Mouse (Mus musculus) heart, embryonic 14.5 days (tissue): Measurements from ENCODE around the gene Hp1bp3. TPM values are rescaled to one million over a fixed set of nuclear protein-coding genes. Genes with fewer than 3 reads are reported as not detected.

Source experiments
- ATAC-seq: fragments of 200-750 bp; cut with Nextera tagmentation; 2 replicates; pipeline ENCODE4 v1.8.0; 2017; ENCODE audit warnings: low read depth, moderate TSS enrichment; ENCODE audit not compliant: insufficient number of reproducible peaks, insufficient read depth, low FRiP score
- H3K27ac ChIP-seq, 2 experiments: fragments of 200-500 bp in 1 of 2; fragments of 300-500 bp in 1 of 2; sonication (generic) in 1 of 2; replicated peaks in 1 of 2; 2 replicates each; pipeline ENCODE4 v1.5.1; 2012 to 2014; ENCODE audit warnings: low read depth in 2 of 2, low read length in 2 of 2, control low read depth in 1 of 2, mild to moderate bottlenecking in 1 of 2, mixed read lengths in 1 of 2; ENCODE audit not compliant: control insufficient read depth in 1 of 2, insufficient read depth in 1 of 2
- H3K27me3 ChIP-seq: fragments of 300-500 bp; sonication (generic); 2 replicates; pipeline ENCODE4 v1.6.1; 2014; ENCODE audit warnings: mild to moderate bottlenecking, low read length, control low read depth; ENCODE audit not compliant: control insufficient read depth, insufficient read depth
- H3K36me3 ChIP-seq: fragments of 300-500 bp; sonication (generic); 2 replicates; pipeline ENCODE4 v1.6.1; 2014; ENCODE audit warnings: mild to moderate bottlenecking, control low read depth, low read length, mixed read lengths; ENCODE audit not compliant: control insufficient read depth, insufficient read depth
- H3K4me1 ChIP-seq, 2 experiments: fragments of 200-500 bp in 1 of 2; fragments of 300-500 bp in 1 of 2; sonication (generic) in 1 of 2; 2 replicates each; pipeline ENCODE4 v1.6.1; 2012 to 2014; ENCODE audit warnings: low read length in 2 of 2, control low read depth in 1 of 2, mixed read lengths in 1 of 2; ENCODE audit not compliant: control insufficient read depth in 2 of 2, insufficient read depth in 2 of 2
- H3K4me2 ChIP-seq: fragments of 300-500 bp; sonication (generic); 2 replicates; pipeline ENCODE4 v1.6.1; 2014; ENCODE audit warnings: mild to moderate bottlenecking, low read length
- H3K4me3 ChIP-seq, 2 experiments: fragments of 200-500 bp in 1 of 2; fragments of 300-500 bp in 1 of 2; sonication (generic) in 1 of 2; 2 replicates each; pipeline ENCODE4 v1.5.1; 2012 to 2014; ENCODE audit warnings: low read length in 2 of 2, mild to moderate bottlenecking in 2 of 2, control low read depth in 1 of 2, low read depth in 1 of 2, moderate library complexity in 1 of 2; ENCODE audit not compliant: control insufficient read depth in 1 of 2, insufficient read depth in 1 of 2
- H3K9ac ChIP-seq: fragments of 300-500 bp; sonication (generic); 2 replicates; pipeline ENCODE4 v1.6.1; 2014; ENCODE audit warnings: mild to moderate bottlenecking, low read length
- H3K9me3 ChIP-seq: fragments of 300-500 bp; sonication (generic); 2 replicates; pipeline ENCODE4 v1.6.1; 2016; ENCODE audit warnings: low read length, control low read depth; ENCODE audit not compliant: control insufficient read depth
- WGBS: fragments of 180-500 bp; shearing (Covaris S2); extraction: QIAGEN DNeasy Blood & Tissue Kit; methylation state at CpG from one replicate; pipeline ENCODE4 v1.1.7; 2014; 5-methylcytosine and 5-hydroxymethylcytosine counted together
- polyA plus RNA-seq: library from polyadenylated mRNA; unstranded; fragments of >200 nt; fragmentation: Nextera tagmentation; extraction: Ambion mirVana; gene quantifications from 2 replicates; pipeline ENCODE4 v1.2.1, GENCODE M21; 2014

The Hp1bp3 gene
- polyA plus RNA-seq, 1 experiment from 2014 or later, result 108 TPM

- Histone ChIP-seq H3K4me2 (peak overlapping the region; percentile 69), H3K4me3 (peak overlapping the region; percentile 81 to 100), H3K9me3 (no peaks in the 10 kb centered on the region), H3K27me3 (no peaks in the 10 kb centered on the region), H3K36me3 (peaks cover 7% of the 10 kb centered on the region; the same call in 1 of the 2 replicates), H3K27ac (peak overlapping the region; percentile 98 to 100), H3K9ac (peak overlapping the region; percentile 96), H3K4me1 (peaks cover 7 to 33% of the 10 kb centered on the region in 2 experiments)
- no peak for ATAC-seq
- 45% methylated on average over 13 of the region's 13 CpGs for WGBS
Measured at GRCm38 (mm10) chr4:138215671-138216199, 361 bp upstream of the Hp1bp3 start.

- peak; percentile 98 for ATAC-seq
- under 1% methylated on average over 58 of the region's 68 CpGs for WGBS
- H3K4me3 ChIP-seq, result peak overlapping the region; percentile 81 to 100
- no peaks in the 10 kb centered on the region for H3K27me3 ChIP-seq
- peaks cover 7 to 39% of the 10 kb centered on the region in 2 experiments for H3K4me1 ChIP-seq
- H3K27ac ChIP-seq, result peak overlapping the region; percentile 100
- peaks cover 8% of the 10 kb centered on the region for H3K36me3 ChIP-seq
- no peaks in the 10 kb centered on the region for H3K9me3 ChIP-seq
- H3K9ac ChIP-seq, result peak overlapping the region; percentile 96
- H3K4me2 ChIP-seq, result peak overlapping the region; percentile 69
Measured at GRCm38 (mm10) chr4:138216891-138217392, 846 bp downstream of the Hp1bp3 start.

GRCm38 (mm10) chr4:138217441-138217840, 1.3 kb downstream of the Hp1bp3 start:
- Histone ChIP-seq H3K9me3 (no peaks in the 10 kb centered on the region), H3K27ac (peak overlapping the region; percentile 65 to 94), H3K4me2 (peak overlapping the region; percentile 67), H3K4me1 (peaks cover 7 to 39% of the 10 kb centered on the region in 2 experiments), H3K36me3 (peaks cover 13% of the 10 kb centered on the region), H3K4me3 (peak overlapping the region; percentile 59 to 81), H3K27me3 (no peaks in the 10 kb centered on the region), H3K9ac (peak overlapping the region; percentile 96)
- peak; percentile 6; the same call in 1 of the 2 replicates for ATAC-seq
- WGBS, result 1% methylated on average over 35 of the region's 36 CpGs

- Histone ChIP-seq H3K36me3 (peaks cover 20% of the 10 kb centered on the region), H3K27me3 (no peaks in the 10 kb centered on the region), H3K4me3 (peak overlapping the region; percentile 59 to 81), H3K9me3 (no peaks in the 10 kb centered on the region), H3K27ac (peak overlapping the region in 1 of 2 experiments; percentile 94; a peak in 1 of 4 replicates), H3K4me1 (peaks cover 7 to 39% of the 10 kb centered on the region in 2 experiments), H3K4me2 (peak overlapping the region; percentile 67), H3K9ac (peak overlapping the region; percentile 96)
- WGBS, result 68% methylated on average over 11 of the region's 11 CpGs
- ATAC-seq, result no peak
Measured at GRCm38 (mm10) chr4:138217951-138218685, 2.0 kb downstream of the Hp1bp3 start.

GRCm38 (mm10) chr4:138219331-138219730, 3.2 kb downstream of the Hp1bp3 start:
- no peak for ATAC-seq
- Histone ChIP-seq H3K27me3 (no peaks in the 10 kb centered on the region), H3K4me3 (no peak overlapping the region), H3K27ac (no peak overlapping the region), H3K4me1 (peaks cover 7 to 39% of the 10 kb centered on the region in 2 experiments), H3K9ac (no peak overlapping the region), H3K36me3 (peaks cover 32% of the 10 kb centered on the region), H3K9me3 (no peaks in the 10 kb centered on the region), H3K4me2 (no peak overlapping the region)
- 91% methylated on average over 5 of the region's 5 CpGs for WGBS

GRCm38 (mm10) chr4:138220761-138221160, 4.7 kb downstream of the Hp1bp3 start:
- ATAC-seq, result no peak
- Histone ChIP-seq H3K9ac (no peak overlapping the region), H3K27ac (no peak overlapping the region), H3K4me2 (no peak overlapping the region), H3K27me3 (no peaks in the 10 kb centered on the region), H3K36me3 (peaks cover 46% of the 10 kb centered on the region), H3K9me3 (no peaks in the 10 kb centered on the region), H3K4me1 (peaks cover 4 to 35% of the 10 kb centered on the region in 2 experiments), H3K4me3 (no peak overlapping the region)
- 76% methylated on average over 7 of the region's 7 CpGs for WGBS

- Histone ChIP-seq H3K4me2 (no peak overlapping the region), H3K4me1 (peaks cover 3 to 34% of the 10 kb centered on the region in 2 experiments; a peak in 3 of 4 replicates), H3K36me3 (peaks cover 53% of the 10 kb centered on the region), H3K9me3 (no peaks in the 10 kb centered on the region), H3K27ac (no peak overlapping the region), H3K9ac (no peak overlapping the region), H3K27me3 (no peaks in the 10 kb centered on the region), H3K4me3 (no peak overlapping the region)
- WGBS, result 73% methylated on average over 5 of the region's 5 CpGs
- no peak for ATAC-seq
Measured at GRCm38 (mm10) chr4:138221406-138221805, 5.3 kb downstream of the Hp1bp3 start.
